Mouse (Mus musculus) MEL (cell line): ENCODE measurements around the gene Pigo. TPM values are rescaled to one million over a fixed set of nuclear protein-coding genes. Genes with fewer than 3 reads are reported as not detected.
"Not testable (repeated sequence)": the region's sequence is repeated elsewhere in the genome, so short reads cannot be mapped to it uniquely, and the experiment has no call there.

Experiments
- DNase-seq: peaks from one replicate; pipeline ENCODE4 v3.0.0; 2011; ENCODE audit warnings: low read depth, low spot score
- H3K27ac ChIP-seq: 2 replicates; pipeline ENCODE4 v1.5.1; 2012; ENCODE audit warnings: low read depth, mild to moderate bottlenecking, control low read depth, low read length, moderate library complexity; ENCODE audit not compliant: control insufficient read depth
- H3K27me3 ChIP-seq, 2 experiments: fragments of 150-350 bp in 1 of 2; sonication (generic) in 1 of 2; 2 replicates each; pipeline ENCODE4 v1.6.1; 2012; ENCODE audit warnings: low read length in 2 of 2, mild to moderate bottlenecking in 2 of 2, improper control_type of control experiment in 1 of 2, moderate library complexity in 1 of 2; ENCODE audit not compliant: insufficient read depth in 2 of 2, control insufficient read depth in 1 of 2
- H3K36me3 ChIP-seq, 2 experiments: 2 replicates each; pipeline ENCODE4 v1.6.1; 2012 to 2014; ENCODE audit warnings: low read length in 2 of 2, improper control_type of control experiment in 1 of 2, inconsistent platforms in 1 of 2, mild to moderate bottlenecking in 1 of 2; ENCODE audit not compliant: insufficient read depth in 2 of 2, control insufficient read depth in 1 of 2
- H3K4me1 ChIP-seq, 2 experiments: fragments of 150-350 bp in 1 of 2; sonication (generic) in 1 of 2; 2 replicates each; pipeline ENCODE4 v1.6.1; 2012; ENCODE audit warnings: low read length in 2 of 2, improper control_type of control experiment in 1 of 2, mild to moderate bottlenecking in 1 of 2; ENCODE audit not compliant: insufficient read depth in 2 of 2, control insufficient read depth in 1 of 2
- H3K4me3 ChIP-seq, 2 experiments: fragments of 150-350 bp in 1 of 2; sonication (generic) in 1 of 2; 2 replicates each; pipeline ENCODE4 v1.5.1; 2012; ENCODE audit warnings: low read depth in 2 of 2, low read length in 2 of 2, mild to moderate bottlenecking in 2 of 2, moderate library complexity in 2 of 2, control low read depth in 1 of 2, improper control_type of control experiment in 1 of 2; ENCODE audit not compliant: control insufficient read depth in 1 of 2, insufficient read depth in 1 of 2
- H3K79me2 ChIP-seq: 2 replicates; pipeline ENCODE4 v1.6.1; 2012; ENCODE audit warnings: mild to moderate bottlenecking, low read length, moderate library complexity; ENCODE audit not compliant: control insufficient read depth, poor library complexity, insufficient read depth
- H3K9ac ChIP-seq: 2 replicates; pipeline ENCODE4 v1.6.1; 2012; ENCODE audit warnings: low read depth, mild to moderate bottlenecking, control low read depth, low read length, moderate library complexity; ENCODE audit not compliant: control insufficient read depth, poor library complexity, severe bottlenecking
- H3K9me3 ChIP-seq: fragments of 150-350 bp; sonication (generic); replicated peaks from 2 replicates; pipeline ENCODE4 v1.6.1; 2012; ENCODE audit warnings: mild to moderate bottlenecking, low read length, improper control_type of control experiment, moderate library complexity; ENCODE audit not compliant: insufficient read depth
- CTCF ChIP-seq, 3 experiments: IDR thresholded peaks in 2 of 3; conservative IDR thresholded peaks in 1 of 3; 2 replicates each; pipeline ENCODE4 v1.5.1; 2011 to 2012; ENCODE audit warnings: low read length in 3 of 3, low read depth in 2 of 3, mild to moderate bottlenecking in 2 of 3, improper control_type of control experiment in 1 of 3, inconsistent platforms in 1 of 3, mixed read lengths in 1 of 3, moderate library complexity in 1 of 3; ENCODE audit not compliant: control insufficient read depth in 1 of 3, insufficient read depth in 1 of 3, poor library complexity in 1 of 3, severe bottlenecking in 1 of 3
- EP300 ChIP-seq, 2 experiments: IDR thresholded peaks; 2 replicates each; pipeline ENCODE4 v1.6.1; 2011; ENCODE audit warnings: improper control_type of control experiment in 2 of 2, low read length in 2 of 2, low read depth in 1 of 2, mild to moderate bottlenecking in 1 of 2
- GABPA ChIP-seq: IDR thresholded peaks from 2 replicates; pipeline ENCODE4 v1.6.1; 2012; ENCODE audit warnings: low read depth, mild to moderate bottlenecking, inconsistent platforms, low read length, improper control_type of control experiment, moderate library complexity
- GATA1 ChIP-seq: IDR thresholded peaks from 2 replicates; pipeline ENCODE4 v1.6.1; 2011; ENCODE audit warnings: low read depth, low read length, improper control_type of control experiment
- MAFK ChIP-seq: IDR thresholded peaks from 2 replicates; pipeline ENCODE4 v1.6.1; 2011; ENCODE audit warnings: low read depth, mild to moderate bottlenecking, low read length, improper control_type of control experiment, borderline replicate concordance
- MEF2A ChIP-seq: IDR thresholded peaks from 2 replicates; pipeline ENCODE4 v1.6.1; 2014; ENCODE audit warnings: low read depth, mild to moderate bottlenecking, inconsistent platforms, low read length, improper control_type of control experiment; ENCODE audit not compliant: poor library complexity, insufficient replicate concordance, severe bottlenecking; ENCODE audit errors: extremely low read depth
- MYC ChIP-seq: IDR thresholded peaks from 2 replicates; pipeline ENCODE4 v1.6.1; 2011; ENCODE audit warnings: low read depth, mild to moderate bottlenecking, low read length, improper control_type of control experiment, moderate library complexity
- RCOR1 ChIP-seq: IDR thresholded peaks from 2 replicates; pipeline ENCODE4 v1.6.1; 2012; ENCODE audit warnings: low read depth, mild to moderate bottlenecking, inconsistent platforms, low read length, improper control_type of control experiment
- SIN3A ChIP-seq: IDR thresholded peaks from 2 replicates; pipeline ENCODE4 v1.6.1; 2012; ENCODE audit warnings: low read length, improper control_type of control experiment, inconsistent platforms
- SMC3 ChIP-seq: IDR thresholded peaks from 2 replicates; pipeline ENCODE4 v1.6.1; 2011; ENCODE audit warnings: low read depth, low read length, improper control_type of control experiment
- UBTF ChIP-seq: IDR thresholded peaks from 2 replicates; pipeline ENCODE4 v1.6.1; 2012; ENCODE audit warnings: low read depth, mild to moderate bottlenecking, inconsistent platforms, low read length, improper control_type of control experiment, moderate library complexity, borderline replicate concordance; ENCODE audit not compliant: insufficient read depth
- ZNF384 ChIP-seq: IDR thresholded peaks from 2 replicates; pipeline ENCODE4 v1.6.1; 2012; ENCODE audit warnings: low read depth, mild to moderate bottlenecking, inconsistent platforms, low read length, improper control_type of control experiment
- polyA plus RNA-seq, 2 experiments: library from polyadenylated mRNA; stranded (reverse) in 1 of 2; unstranded in 1 of 2; fragments of >175 nt in 1 of 2; fragments of >200 nt in 1 of 2; gene quantifications; 2 replicates each; pipeline versions ENCODE4 v1.2.1 to v1.2.4; 2012; ENCODE audit warnings: low replicate concordance in 2 of 2, low read depth in 1 of 2; ENCODE audit not compliant: insufficient read length in 2 of 2, insufficient read depth in 1 of 2, missing spikeins in 1 of 2
- total RNA-seq: library from RNA; depleted of rRNA; stranded (reverse); fragments of 300-350 nt; gene quantifications from 2 replicates; pipeline ENCODE4 v1.2.3, GENCODE M21; 2012

Pigo gene
- total and polyA plus RNA-seq, 3 experiments: 22.3 to 36.1 TPM; not detected in 1

- Histone ChIP-seq H3K27me3 (no peaks in the 10 kb centered on the region), H3K9ac (peak overlapping the region; percentile 83), H3K79me2 (peaks cover 38% of the 10 kb centered on the region), H3K27ac (no peak overlapping the region), H3K36me3 (peaks cover 26 to 28% of the 10 kb centered on the region in 2 experiments), H3K4me1 (peaks cover 3 to 13% of the 10 kb centered on the region in 2 experiments; a peak in 3 of 4 replicates), H3K4me3 (peak overlapping the region; percentile 46 to 68), H3K9me3 (no peaks in the 10 kb centered on the region)
- TF ChIP-seq MAFK: no peak
- no peak for TF ChIP-seq ZNF384
- no peak for TF ChIP-seq SMC3
- no peak for TF ChIP-seq EP300 (IDR thresholded peaks at IDR 0.05; ENCODE audit: low read depth in 1 of 2, low read length in 2 of 2)
- TF ChIP-seq MEF2A: no peak
- TF ChIP-seq GABPA: no peak
- no peak for TF ChIP-seq SIN3A
- no peak for TF ChIP-seq MYC
- no peak for TF ChIP-seq RCOR1
- TF ChIP-seq UBTF: no peak
- DNase-seq: no peak
Measured at GRCm38 (mm10) chr4:42998022-42998421, 27.6 kb downstream of the Pigo start.

GRCm38 (mm10) chr4:42988296-42988695 lies 37.3 kb downstream of the Pigo start:
- Histone ChIP-seq H3K9ac (no peak overlapping the region), H3K4me1 (no peaks in the 10 kb centered on the region), H3K36me3 (peaks cover 8 to 56% of the 10 kb centered on the region in 2 experiments), H3K79me2 (peaks cover 4% of the 10 kb centered on the region; the same call in 1 of the 2 replicates), H3K4me3 (no peak overlapping the region), H3K27ac (no peak overlapping the region), H3K27me3 (no peaks in the 10 kb centered on the region), H3K9me3 (no peaks in the 10 kb centered on the region)
- TF ChIP-seq CTCF (IDR thresholded peaks at IDR 0.05 in 2 of 3, conservative IDR thresholded peaks at IDR 0.05 in 1 of 3; ENCODE audit: control insufficient read depth in 1 of 3, insufficient read depth in 1 of 3, low read depth in 2 of 3, low read length in 3 of 3, poor library complexity in 1 of 3, severe bottlenecking in 1 of 3): peak in 2 of 3 experiments; percentile 31 to 34; a peak in 3 of 6 replicates
- peak; percentile 12; the same call in 1 of the 2 replicates for TF ChIP-seq ZNF384
- TF ChIP-seq GATA1: no peak
- peak; percentile 52 for DNase-seq

GRCm38 (mm10) chr4:42980467-42980866 lies 45.2 kb downstream of the Pigo start:
- peaks cover 2 to 16% of the 10 kb centered on the region in 2 experiments for H3K36me3 ChIP-seq
- H3K9me3 ChIP-seq, H3K27me3 ChIP-seq, H3K79me2 ChIP-seq, H3K27ac ChIP-seq, H3K4me3 ChIP-seq, DNase-seq, H3K9ac ChIP-seq, H3K4me1 ChIP-seq: not testable (repeated sequence)
